Mouse (Mus musculus): ENCODE measurements around the gene Gdf15.

The Gdf15 gene

GRCm38 (mm10) chr8:70657214-70657613 lies 25.0 kb upstream of the Gdf15 start:
- DNase-seq (ENCODE audit: low spot score in 2 of 2) = no peak

- DNase-seq (ENCODE audit: low spot score in 2 of 2) = no peak
Measured at GRCm38 (mm10) chr8:70656193-70656790, 24.0 kb upstream of the Gdf15 start.

GRCm38 (mm10) chr8:70655469-70655868 lies 23.2 kb upstream of the Gdf15 start:
- no peak for DNase-seq (ENCODE audit: low spot score in 2 of 2)

GRCm38 (mm10) chr8:70654121-70654520 lies 21.9 kb upstream of the Gdf15 start:
- no peak for DNase-seq (ENCODE audit: low spot score in 2 of 2)

GRCm38 (mm10) chr8:70653226-70653625 lies 21.0 kb upstream of the Gdf15 start:
- no peak for DNase-seq (ENCODE audit: low spot score in 2 of 2)

GRCm38 (mm10) chr8:70650351-70650750 lies 18.1 kb upstream of the Gdf15 start:
- DNase-seq (ENCODE audit: low spot score in 2 of 2) = no peak

- DNase-seq (ENCODE audit: low spot score in 2 of 2) = no peak
Measured at GRCm38 (mm10) chr8:70649324-70649723, 17.1 kb upstream of the Gdf15 start.

- no peak for DNase-seq (ENCODE audit: low spot score in 2 of 2)
Measured at GRCm38 (mm10) chr8:70648921-70649320, 16.7 kb upstream of the Gdf15 start.

- DNase-seq (ENCODE audit: low spot score in 2 of 2) = no peak
Measured at GRCm38 (mm10) chr8:70648164-70648442, 15.8 kb upstream of the Gdf15 start.

- DNase-seq (ENCODE audit: low spot score in 2 of 2) = no peak
Measured at GRCm38 (mm10) chr8:70647343-70648163, 15.3 kb upstream of the Gdf15 start.

GRCm38 (mm10) chr8:70646775-70647174 lies 14.5 kb upstream of the Gdf15 start:
- DNase-seq (ENCODE audit: low spot score in 2 of 2) = no peak

- no peak for DNase-seq (ENCODE audit: low spot score in 2 of 2)
Measured at GRCm38 (mm10) chr8:70646369-70646768, 14.1 kb upstream of the Gdf15 start.

GRCm38 (mm10) chr8:70645501-70646224 lies 13.4 kb upstream of the Gdf15 start:
- DNase-seq (ENCODE audit: low spot score in 2 of 2) = no peak

GRCm38 (mm10) chr8:70644065-70644464 lies 11.8 kb upstream of the Gdf15 start:
- DNase-seq (ENCODE audit: low spot score in 2 of 2) = no peak

- no peak for DNase-seq (ENCODE audit: low spot score in 2 of 2)
Measured at GRCm38 (mm10) chr8:70643019-70643418, 10.8 kb upstream of the Gdf15 start.

- no peak for DNase-seq (ENCODE audit: low spot score in 2 of 2)
Measured at GRCm38 (mm10) chr8:70638752-70639151, 6.5 kb upstream of the Gdf15 start.

- DNase-seq (ENCODE audit: low spot score in 2 of 2) = no peak
Measured at GRCm38 (mm10) chr8:70636838-70637237, 4.6 kb upstream of the Gdf15 start.

GRCm38 (mm10) chr8:70635527-70635926 lies 3.3 kb upstream of the Gdf15 start:
- DNase-seq (ENCODE audit: low spot score in 2 of 2) = no peak

- DNase-seq (ENCODE audit: low spot score in 2 of 2) = no peak
Measured at GRCm38 (mm10) chr8:70634066-70634465, 1.8 kb upstream of the Gdf15 start.

GRCm38 (mm10) chr8:70631436-70631835 lies 820 bp downstream of the Gdf15 start:
- DNase-seq (ENCODE audit: low spot score in 2 of 2) = no peak

- DNase-seq (ENCODE audit: low spot score in 2 of 2) = no peak
Measured at GRCm38 (mm10) chr8:70630532-70631381, 1.5 kb downstream of the Gdf15 start.
